Mouse (Mus musculus): Measurements from ENCODE around the gene 9430097D07Rik.

9430097D07Rik gene

GRCm38 (mm10) chr2:32575586-32576160 lies at the start of gene 9430097D07Rik:
Gene 9430097D07Rik, minus strand, starts transcription at chr2:32575684.
- DNase-seq (ENCODE audit: low spot score in 2 of 2) = peak; percentile 54 to 75

- DNase-seq (ENCODE audit: low spot score in 2 of 2) = no peak
Observed at GRCm38 (mm10) chr2:32624111-32624748, 48.7 kb upstream of the 9430097D07Rik start.

- no peak for DNase-seq (ENCODE audit: low spot score in 2 of 2)
Observed at GRCm38 (mm10) chr2:32621517-32621859, 46.0 kb upstream of the 9430097D07Rik start, which contains the start of gene Ak1. Gene Ak1, plus strand, starts transcription at chr2:32621758.

- DNase-seq (ENCODE audit: low spot score in 2 of 2) = no peak
Observed at GRCm38 (mm10) chr2:32620682-32621516, 45.4 kb upstream of the 9430097D07Rik start.

- DNase-seq (ENCODE audit: low spot score in 2 of 2) = no peak
Observed at GRCm38 (mm10) chr2:32618051-32618450, 42.6 kb upstream of the 9430097D07Rik start.

- DNase-seq (ENCODE audit: low spot score in 2 of 2) = no peak
Observed at GRCm38 (mm10) chr2:32617601-32618000, 42.1 kb upstream of the 9430097D07Rik start.

- DNase-seq (ENCODE audit: low spot score in 2 of 2) = no peak
Observed at GRCm38 (mm10) chr2:32617109-32617508, 41.6 kb upstream of the 9430097D07Rik start.

- DNase-seq (ENCODE audit: low spot score in 2 of 2) = no peak
Observed at GRCm38 (mm10) chr2:32612274-32612673, 36.8 kb upstream of the 9430097D07Rik start.

GRCm38 (mm10) chr2:32610610-32611229 lies 35.2 kb upstream of the 9430097D07Rik start:
- peak in 1 of 2 experiments; percentile 48 for DNase-seq (ENCODE audit: low spot score in 2 of 2)

- DNase-seq (ENCODE audit: low spot score in 2 of 2) = no peak
Observed at GRCm38 (mm10) chr2:32608778-32609435, 33.4 kb upstream of the 9430097D07Rik start.

GRCm38 (mm10) chr2:32608141-32608777 lies 32.8 kb upstream of the 9430097D07Rik start:
- peak; percentile 67 to 79 for DNase-seq (ENCODE audit: low spot score in 2 of 2)

- peak; percentile 49 to 78 for DNase-seq (ENCODE audit: low spot score in 2 of 2)
Observed at GRCm38 (mm10) chr2:32607262-32607947, 31.9 kb upstream of the 9430097D07Rik start.

- DNase-seq (ENCODE audit: low spot score in 2 of 2) = peak; percentile 89 to 92
Observed at GRCm38 (mm10) chr2:32606161-32607142, 31.0 kb upstream of the 9430097D07Rik start.

GRCm38 (mm10) chr2:32604631-32605030 lies 29.1 kb upstream of the 9430097D07Rik start:
- no peak for DNase-seq (ENCODE audit: low spot score in 2 of 2)

- DNase-seq (ENCODE audit: low spot score in 2 of 2) = peak; percentile 88 to 98
Observed at GRCm38 (mm10) chr2:32602600-32603054, 27.1 kb upstream of the 9430097D07Rik start.

- DNase-seq (ENCODE audit: low spot score in 2 of 2) = peak; percentile 65 to 79
Observed at GRCm38 (mm10) chr2:32601417-32602065, 26.1 kb upstream of the 9430097D07Rik start.

- DNase-seq (ENCODE audit: low spot score in 2 of 2) = no peak
Observed at GRCm38 (mm10) chr2:32599409-32599808, 23.9 kb upstream of the 9430097D07Rik start, which contains the start of gene St6galnac6. Gene St6galnac6, plus strand, starts transcription at chr2:32599709.

- no peak for DNase-seq (ENCODE audit: low spot score in 2 of 2)
Observed at GRCm38 (mm10) chr2:32598506-32598905, 23.0 kb upstream of the 9430097D07Rik start.
